Mouse (Mus musculus) megakaryocyte, embryonic 14.5 days (primary cell): ENCODE measurements around the gene Gpr137c. TPM values are rescaled to one million over a fixed set of nuclear protein-coding genes. Genes with fewer than 3 reads are reported as not detected.

ENCODE experiments used
- H3K27me3 ChIP-seq: replicated peaks from 2 replicates; pipeline ENCODE3; 2012; ENCODE audit warnings: inconsistent platforms
- H3K36me3 ChIP-seq: replicated peaks from 2 replicates; pipeline ENCODE3; 2012; ENCODE audit warnings: low read length, inconsistent platforms, mixed read lengths
- H3K4me1 ChIP-seq: 2 replicates; pipeline ENCODE4 v1.6.1; 2012; ENCODE audit warnings: inconsistent platforms
- H3K4me3 ChIP-seq: replicated peaks from 2 replicates; pipeline ENCODE3; 2012; ENCODE audit warnings: moderate library complexity, mild to moderate bottlenecking, inconsistent platforms
- H3K9me3 ChIP-seq: 2 replicates; pipeline ENCODE4 v1.6.1; 2012; ENCODE audit warnings: inconsistent platforms
- FLI1 ChIP-seq: IDR thresholded peaks from 2 replicates; pipeline ENCODE4 v1.6.1; 2012; ENCODE audit warnings: low read length, inconsistent platforms, mixed read lengths
- GATA1 ChIP-seq: IDR thresholded peaks from 3 replicates; pipeline ENCODE4 v1.6.1; 2012; ENCODE audit warnings: mixed read lengths, low read length, inconsistent platforms, borderline replicate concordance
- polyA plus RNA-seq: library from polyadenylated mRNA; stranded (reverse); fragments of >175 nt; gene quantifications from 2 replicates; pipeline ENCODE4 v1.2.3, GENCODE M21; 2012; ENCODE audit warnings: low replicate concordance; ENCODE audit not compliant: insufficient read depth

Gpr137c gene
- polyA plus RNA-seq, 1 experiment = 1.9 TPM

GRCm38 (mm10) chr14:45282066-45282465 is 62.5 kb downstream of the Gpr137c start:
- no peak for TF ChIP-seq GATA1
- no peak for TF ChIP-seq FLI1
- Histone ChIP-seq H3K27me3 (peaks cover 2% of the 10 kb centered on the region), H3K4me3 (no peak overlapping the region), H3K4me1 (no peaks in the 10 kb centered on the region), H3K36me3 (peaks cover 18% of the 10 kb centered on the region), H3K9me3 (no peaks in the 10 kb centered on the region)

GRCm38 (mm10) chr14:45291608-45292007 is 72.1 kb downstream of the Gpr137c start:
- Histone ChIP-seq H3K4me1 (no peaks in the 10 kb centered on the region), H3K36me3 (peaks cover 86% of the 10 kb centered on the region)
- no peak for TF ChIP-seq FLI1
- no peak for TF ChIP-seq GATA1

GRCm38 (mm10) chr14:45303939-45304338 is 84.4 kb downstream of the Gpr137c start:
- Histone ChIP-seq H3K36me3 (peaks cover 85% of the 10 kb centered on the region), H3K4me1 (peaks cover 18% of the 10 kb centered on the region), H3K4me3 (no peak overlapping the region), H3K9me3 (no peaks in the 10 kb centered on the region), H3K27me3 (no peaks in the 10 kb centered on the region)
- no peak for TF ChIP-seq FLI1
- TF ChIP-seq GATA1 = no peak

More at GRCm38 (mm10) chr14:45291608-45292007, 72.1 kb downstream of the Gpr137c start:
- H3K9me3 ChIP-seq = no peaks in the 10 kb centered on the region
- no peak overlapping the region for H3K4me3 ChIP-seq
- H3K27me3 ChIP-seq = no peaks in the 10 kb centered on the region

GRCm38 (mm10) chr14:45304389-45304788 is 84.9 kb downstream of the Gpr137c start:
- H3K4me3 ChIP-seq = no peak overlapping the region
- no peaks in the 10 kb centered on the region for H3K27me3 ChIP-seq
- no peaks in the 10 kb centered on the region for H3K9me3 ChIP-seq
- H3K4me1 ChIP-seq = peaks cover 23% of the 10 kb centered on the region
- TF ChIP-seq GATA1 (no peak), FLI1 (no peak)
- peaks cover 85% of the 10 kb centered on the region for H3K36me3 ChIP-seq

DNA sequence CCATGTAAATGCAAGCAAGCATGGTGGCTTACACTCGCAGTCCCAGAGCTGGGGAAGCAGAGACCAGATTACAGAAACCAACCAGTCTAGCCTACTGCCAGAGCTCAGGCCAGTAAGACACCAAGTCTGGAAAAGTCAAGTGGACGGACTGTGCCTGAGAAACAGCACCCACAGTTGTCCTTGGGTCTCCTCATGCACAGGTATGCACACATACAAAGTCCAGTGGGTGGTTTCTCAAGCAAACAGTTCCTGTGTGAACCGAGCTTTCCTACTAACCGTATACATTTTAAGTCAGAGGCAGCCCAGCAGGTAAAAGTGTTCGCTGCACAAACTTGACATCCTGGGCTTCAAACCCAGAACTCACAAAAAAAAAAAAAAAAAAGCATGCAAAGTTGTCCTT is 86.3 kb downstream of the Gpr137c start:
- H3K36me3 ChIP-seq = peaks cover 83% of the 10 kb centered on the region
- TF ChIP-seq FLI1 = no peak
- TF ChIP-seq GATA1 = no peak
- no peak overlapping the region for H3K4me3 ChIP-seq

DNA sequence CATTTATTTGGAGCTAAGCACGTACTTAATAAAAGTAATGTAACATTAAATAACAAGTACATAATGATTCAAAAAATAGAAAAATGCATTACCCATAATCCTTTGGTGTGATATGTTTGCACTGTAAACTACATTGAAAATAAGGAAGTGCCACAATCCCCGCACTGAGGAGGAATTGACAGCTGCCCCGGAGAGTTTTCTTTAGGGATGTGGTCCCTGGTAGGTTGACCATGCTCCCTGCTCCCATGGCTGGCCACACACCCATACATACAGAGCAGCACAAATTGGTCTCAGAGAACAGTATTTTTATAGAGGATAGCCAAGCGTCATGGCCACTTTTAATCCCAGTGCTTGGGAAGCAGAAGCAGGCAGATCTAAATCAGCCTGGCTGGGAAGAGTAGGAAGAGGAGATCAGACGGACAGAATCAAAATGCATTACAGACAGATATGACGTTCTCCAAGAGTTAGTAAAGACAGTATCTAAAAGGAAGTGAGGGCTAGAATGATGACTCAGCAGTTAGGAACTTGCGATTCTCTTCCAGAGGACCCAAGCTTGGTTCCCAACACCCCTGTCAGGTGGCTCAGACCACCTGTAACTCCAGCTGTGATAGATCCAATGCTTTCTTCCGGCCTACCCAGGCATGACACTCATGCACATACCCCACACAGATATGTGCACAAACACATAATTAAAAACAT is 88.3 kb downstream of the Gpr137c start:
- peaks cover 65% of the 10 kb centered on the region for H3K36me3 ChIP-seq
- peaks cover 34% of the 10 kb centered on the region for H3K4me1 ChIP-seq
- no peak overlapping the region for H3K4me3 ChIP-seq
- TF ChIP-seq GATA1 = no peak
- no peak for TF ChIP-seq FLI1
- H3K27me3 ChIP-seq = no peaks in the 10 kb centered on the region
- H3K9me3 ChIP-seq = no peaks in the 10 kb centered on the region

More for the DNA sequence above, 86.3 kb downstream of the Gpr137c start:
- H3K27me3 ChIP-seq = no peaks in the 10 kb centered on the region
- H3K9me3 ChIP-seq = no peaks in the 10 kb centered on the region
- peaks cover 32% of the 10 kb centered on the region for H3K4me1 ChIP-seq

DNA sequence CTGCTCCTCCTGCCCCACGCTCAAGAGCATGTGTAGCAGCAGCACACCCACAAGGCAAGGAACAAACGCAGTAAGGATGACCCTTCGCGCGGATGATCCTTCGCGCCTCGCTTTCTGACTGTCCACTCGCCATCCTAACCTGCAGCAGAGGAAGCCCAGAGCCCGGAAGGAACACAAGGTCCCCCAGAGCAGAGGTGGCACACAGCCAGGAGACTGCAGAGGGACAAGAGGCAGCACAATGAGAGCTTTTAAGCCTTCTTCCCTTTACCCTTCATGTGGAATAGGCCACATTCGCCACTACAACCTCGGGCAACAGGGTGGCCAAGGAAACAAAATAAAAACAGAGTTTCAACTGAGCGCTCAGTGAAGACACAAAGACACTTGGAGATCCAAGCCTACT is 90.1 kb downstream of the Gpr137c start:
- H3K27me3 ChIP-seq = no peaks in the 10 kb centered on the region
- peaks cover 62% of the 10 kb centered on the region for H3K36me3 ChIP-seq
- TF ChIP-seq FLI1 (no peak), GATA1 (no peak)
- H3K4me3 ChIP-seq = peak overlapping the region; percentile 11
- no peaks in the 10 kb centered on the region for H3K9me3 ChIP-seq
- peaks cover 53% of the 10 kb centered on the region for H3K4me1 ChIP-seq

- Histone ChIP-seq H3K4me3 (no peak overlapping the region), H3K36me3 (peaks cover 58% of the 10 kb centered on the region), H3K4me1 (peaks cover 56% of the 10 kb centered on the region), H3K27me3 (no peaks in the 10 kb centered on the region), H3K9me3 (no peaks in the 10 kb centered on the region)
- no peak for TF ChIP-seq GATA1
- no peak for TF ChIP-seq FLI1
Measured at GRCm38 (mm10) chr14:45310101-45310500, 90.6 kb downstream of the Gpr137c start.

GRCm38 (mm10) chr14:45316927-45317326 is 97.4 kb downstream of the Gpr137c start:
- Histone ChIP-seq H3K27me3 (no peaks in the 10 kb centered on the region), H3K4me3 (peak overlapping the region; percentile 94), H3K9me3 (no peaks in the 10 kb centered on the region), H3K36me3 (peaks cover 14% of the 10 kb centered on the region), H3K4me1 (peaks cover 76% of the 10 kb centered on the region)
- TF ChIP-seq GATA1 (no peak), FLI1 (no peak)

DNA sequence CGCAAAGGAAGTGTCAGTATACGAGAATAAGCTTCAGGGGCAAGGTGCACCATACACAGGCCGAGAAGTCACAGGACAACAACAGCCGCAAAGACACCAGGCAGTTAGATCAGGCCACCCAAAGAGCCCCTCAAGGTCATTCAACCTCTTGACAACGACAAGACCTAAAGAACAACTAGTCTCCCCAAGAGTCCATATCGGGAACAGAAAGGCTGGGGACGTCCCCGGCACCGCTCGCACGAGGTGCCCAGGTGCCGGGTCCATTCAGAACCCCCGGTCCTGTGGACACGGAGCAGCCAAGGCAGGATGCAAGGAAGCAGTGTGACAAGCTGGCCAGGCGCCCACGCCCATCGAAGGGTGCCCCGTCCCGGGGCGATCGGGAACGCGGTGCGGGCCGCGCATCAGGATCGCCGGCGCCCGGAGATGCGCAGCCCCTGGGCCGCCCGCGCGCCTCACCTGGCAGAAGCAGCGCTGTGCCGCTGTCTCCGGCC is 98.4 kb downstream of the Gpr137c start:
- TF ChIP-seq GATA1 (no peak), FLI1 (no peak)
- Histone ChIP-seq H3K4me3 (peak overlapping the region; percentile 94), H3K27me3 (no peaks in the 10 kb centered on the region), H3K9me3 (no peaks in the 10 kb centered on the region), H3K4me1 (peaks cover 82% of the 10 kb centered on the region), H3K36me3 (peaks cover 11% of the 10 kb centered on the region)
